Mouse (Mus musculus) CH12.LX (cell line): ENCODE results near the gene Snx11.

ENCODE experiments used
- CHD2 ChIP-seq: IDR thresholded peaks from 2 replicates; pipeline ENCODE4 v1.6.1; 2011; ENCODE audit warnings: low read length, improper control_type of control experiment
- CTCF ChIP-seq, 2 experiments: IDR thresholded peaks in 1 of 2; conservative IDR thresholded peaks in 1 of 2; 2 replicates each; pipeline ENCODE4 v1.5.1; 2011 to 2012; ENCODE audit warnings: low read depth in 2 of 2, low read length in 2 of 2, improper control_type of control experiment in 1 of 2, inconsistent platforms in 1 of 2, mild to moderate bottlenecking in 1 of 2, moderate library complexity in 1 of 2
- E2F4 ChIP-seq: IDR thresholded peaks from 2 replicates; pipeline ENCODE4 v1.6.1; 2011; ENCODE audit warnings: low read depth, low read length, improper control_type of control experiment; ENCODE audit not compliant: insufficient replicate concordance
- KAT2A ChIP-seq: IDR thresholded peaks from 2 replicates; pipeline ENCODE4 v1.6.1; 2012; ENCODE audit warnings: low read length, improper control_type of control experiment, inconsistent platforms; ENCODE audit not compliant: insufficient replicate concordance
- MAX ChIP-seq: IDR thresholded peaks from 2 replicates; pipeline ENCODE4 v1.6.1; 2011; ENCODE audit warnings: low read length, improper control_type of control experiment
- MEF2A ChIP-seq: IDR thresholded peaks from 2 replicates; pipeline ENCODE4 v1.6.1; 2014; ENCODE audit warnings: low read depth, mild to moderate bottlenecking, inconsistent platforms, low read length, improper control_type of control experiment, borderline replicate concordance
- MYC ChIP-seq: IDR thresholded peaks from 2 replicates; pipeline ENCODE4 v1.6.1; 2011; ENCODE audit warnings: low read depth, mild to moderate bottlenecking, improper control_type of control experiment, low read length
- POLR2A ChIP-seq: IDR thresholded peaks from 2 replicates; pipeline ENCODE4 v1.6.1; 2011; ENCODE audit warnings: low read depth, mild to moderate bottlenecking, improper control_type of control experiment, low read length
- POLR2AphosphoS2 ChIP-seq: IDR thresholded peaks from 2 replicates; pipeline ENCODE4 v1.6.1; 2011; ENCODE audit warnings: low read depth, low read length, improper control_type of control experiment
- RCOR1 ChIP-seq: conservative IDR thresholded peaks from 2 replicates; pipeline ENCODE4 v1.6.1; 2012; ENCODE audit warnings: low read depth, mild to moderate bottlenecking, inconsistent platforms, low read length, improper control_type of control experiment
- SIN3A ChIP-seq: IDR thresholded peaks from 2 replicates; pipeline ENCODE4 v1.6.1; 2012; ENCODE audit warnings: low read length, improper control_type of control experiment, inconsistent platforms
- TBP ChIP-seq: conservative IDR thresholded peaks from 2 replicates; pipeline ENCODE4 v1.6.1; 2011; ENCODE audit warnings: low read depth, low read length, improper control_type of control experiment
- TCF12 ChIP-seq: IDR thresholded peaks from 2 replicates; pipeline ENCODE4 v1.6.1; 2014; ENCODE audit warnings: low read depth, mild to moderate bottlenecking, inconsistent platforms, low read length, improper control_type of control experiment

DNA sequence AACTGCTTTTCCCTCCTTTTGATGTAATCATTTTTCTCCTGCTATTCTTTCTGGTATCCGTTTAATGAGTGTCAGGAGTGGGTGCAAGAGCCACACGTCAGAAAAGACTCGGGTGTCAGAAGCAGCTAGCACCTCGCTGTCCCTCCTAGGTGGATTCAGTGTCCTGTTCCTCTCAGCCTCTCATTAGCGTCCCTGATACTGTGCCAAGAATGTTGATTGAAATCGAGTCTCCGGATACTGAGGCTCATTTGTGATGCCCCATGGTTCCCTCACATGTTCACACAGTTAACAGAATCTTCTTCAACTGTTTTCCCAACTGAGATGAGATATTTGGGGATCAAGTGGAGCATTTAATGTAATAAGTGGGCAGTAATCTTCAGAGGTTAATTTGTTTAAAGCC is 58.8 kb downstream of the Snx11 start:
- TF ChIP-seq MAX (no peak), E2F4 (no peak), RCOR1 (no peak), POLR2A (no peak), CTCF (conservative IDR thresholded peaks at IDR 0.05 in 1 of 2, IDR thresholded peaks at IDR 0.05 in 1 of 2; ENCODE audit: low read depth in 2 of 2, low read length in 2 of 2) (no peak), TCF12 (no peak), MYC (no peak), SIN3A (no peak), TBP (no peak), CHD2 (no peak), POLR2AphosphoS2 (no peak), MEF2A (no peak), KAT2A (no peak)
